Mouse (Mus musculus) embryonic fibroblast, embryonic 13.5 days (primary cell): ENCODE data around the gene Hoxd8. TPM values are rescaled to one million over a fixed set of nuclear protein-coding genes. Genes with fewer than 3 reads are reported as not detected.
A peak's percentile ranks its signal among the peaks of the same experiment; 100 is the strongest.

Source experiments
- H3K27ac ChIP-seq: 2 replicates; pipeline ENCODE4 v1.5.1; 2012; ENCODE audit warnings: low read length, control low read depth, inconsistent platforms; ENCODE audit not compliant: insufficient read depth
- H3K4me1 ChIP-seq: 2 replicates; pipeline ENCODE4 v1.6.1; 2011; ENCODE audit warnings: low read length; ENCODE audit not compliant: control insufficient read depth, insufficient read depth
- H3K4me3 ChIP-seq: 2 replicates; pipeline ENCODE4 v1.5.1; 2011; ENCODE audit warnings: mild to moderate bottlenecking, control low read depth, low read length; ENCODE audit not compliant: insufficient read depth
- CTCF ChIP-seq: IDR thresholded peaks from 2 replicates; pipeline ENCODE4 v1.5.1; 2011; ENCODE audit warnings: mild to moderate bottlenecking, control low read depth, low read length, moderate library complexity, borderline replicate concordance; ENCODE audit not compliant: insufficient read depth
- POLR2A ChIP-seq: IDR thresholded peaks from 2 replicates; pipeline ENCODE4 v1.6.1; 2011; ENCODE audit warnings: low read depth, mild to moderate bottlenecking, control low read depth, low read length, moderate library complexity
- polyA plus RNA-seq: library from polyadenylated mRNA; stranded (reverse); fragments of >200 nt; gene quantifications from 2 replicates; pipeline ENCODE4 v1.2.4, GENCODE M21; 2011; ENCODE audit warnings: low read depth; ENCODE audit not compliant: missing spikeins, insufficient read length

Hoxd8 gene
- polyA plus RNA-seq, 1 experiment, result 16.5 TPM

GRCm38 (mm10) chr2:74749337-74750121, 45.1 kb downstream of the Hoxd8 start:
- H3K4me3 ChIP-seq, result 0 out of 2 replicates have a peak overlapping the region, but pooled peaks have one; percentile 2
- no peak overlapping the region for H3K27ac ChIP-seq
- peaks cover 7% of the 10 kb centered on the region; the same call in 1 of the 2 replicates for H3K4me1 ChIP-seq
- TF ChIP-seq CTCF (no peak), POLR2A (no peak)

- peaks cover 7% of the 10 kb centered on the region; the same call in 1 of the 2 replicates for H3K4me1 ChIP-seq
- TF ChIP-seq CTCF (no peak), POLR2A (no peak)
Measured at GRCm38 (mm10) chr2:74750731-74751250, 46.4 kb downstream of the Hoxd8 start.

DNA sequence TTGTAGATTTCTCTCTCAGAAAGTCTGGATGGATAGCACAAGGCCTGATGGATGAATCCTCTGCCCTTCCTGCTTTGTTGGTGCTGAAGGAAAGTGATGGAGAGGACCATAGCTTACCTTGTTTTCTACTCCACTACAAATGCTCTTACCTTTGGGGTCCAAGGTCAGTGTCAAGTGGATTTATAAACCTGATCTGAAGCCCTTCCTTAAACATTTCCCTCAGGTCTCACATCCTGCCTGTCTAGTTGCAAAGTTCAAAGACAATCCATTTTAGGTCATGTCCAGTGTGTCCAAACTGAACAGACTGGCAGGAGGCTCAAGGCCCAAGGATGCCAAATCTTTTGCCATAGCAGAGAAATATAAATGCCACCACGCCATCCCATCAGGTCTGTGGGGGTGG, 47.4 kb downstream of the Hoxd8 start:
- no peak for TF ChIP-seq CTCF
- TF ChIP-seq POLR2A, result no peak
- Histone ChIP-seq H3K27ac (no peak overlapping the region), H3K4me1 (peaks cover 7% of the 10 kb centered on the region; the same call in 1 of the 2 replicates), H3K4me3 (no peak overlapping the region)

More at GRCm38 (mm10) chr2:74750731-74751250, 46.4 kb downstream of the Hoxd8 start:
- no peak overlapping the region for H3K27ac ChIP-seq
- no peak overlapping the region for H3K4me3 ChIP-seq

DNA sequence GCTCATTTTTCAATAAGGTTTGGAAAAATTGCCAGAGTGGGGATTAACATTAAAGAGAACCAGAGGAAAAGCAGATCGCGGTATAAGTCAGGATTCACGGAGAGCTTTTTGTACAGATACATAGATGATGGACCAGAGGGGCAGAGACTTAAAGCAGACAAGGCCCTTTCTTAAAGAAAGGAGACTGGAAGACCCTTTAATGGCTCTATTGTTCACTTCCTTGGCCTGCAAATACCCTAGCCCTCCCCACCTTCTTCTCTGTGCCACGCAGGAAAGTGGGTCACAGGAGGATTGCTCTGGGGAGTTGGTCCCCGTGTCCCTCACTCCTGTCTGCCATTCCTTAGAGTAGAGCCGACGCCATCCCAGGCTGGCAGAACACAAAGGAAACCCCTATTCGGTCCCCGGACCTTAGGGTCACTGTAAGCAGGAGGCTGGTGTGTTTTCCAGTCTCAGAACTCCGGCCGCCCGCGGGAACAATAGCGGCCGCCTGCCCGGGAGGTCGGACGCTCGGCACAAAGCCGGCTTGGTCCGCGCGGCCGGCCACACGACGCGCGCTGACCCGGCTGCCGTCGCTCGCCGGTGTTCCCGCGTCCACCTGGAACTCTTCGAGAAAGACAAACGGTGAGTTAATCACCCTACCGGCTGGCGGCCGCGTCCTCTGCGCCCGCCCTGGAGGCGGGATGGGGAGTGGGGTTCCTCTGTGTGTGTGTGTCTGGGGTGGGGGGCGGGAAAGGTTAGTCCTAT, 48.2 kb downstream of the Hoxd8 start:
- no peak for TF ChIP-seq CTCF
- TF ChIP-seq POLR2A, result no peak
- no peak overlapping the region for H3K4me3 ChIP-seq

GRCm38 (mm10) chr2:74753175-74753523, 48.7 kb downstream of the Hoxd8 start:
- peaks cover 7% of the 10 kb centered on the region; the same call in 1 of the 2 replicates for H3K4me1 ChIP-seq
- H3K4me3 ChIP-seq, result no peak overlapping the region

More for the DNA sequence above, 48.2 kb downstream of the Hoxd8 start:
- Histone ChIP-seq H3K4me1 (peaks cover 7% of the 10 kb centered on the region; the same call in 1 of the 2 replicates), H3K27ac (no peak overlapping the region)

GRCm38 (mm10) chr2:74753711-74754110, 49.3 kb downstream of the Hoxd8 start:
- Histone ChIP-seq H3K4me1 (peaks cover 7% of the 10 kb centered on the region; the same call in 1 of the 2 replicates), H3K27ac (no peak overlapping the region), H3K4me3 (no peak overlapping the region)
- TF ChIP-seq CTCF, result no peak
- TF ChIP-seq POLR2A, result no peak

More at GRCm38 (mm10) chr2:74753175-74753523, 48.7 kb downstream of the Hoxd8 start:
- H3K27ac ChIP-seq, result no peak overlapping the region
- TF ChIP-seq CTCF (no peak), POLR2A (no peak)

Other genes starting within 250 kb of the Hoxd8 start
- gene Lnpk, start 125.2 kb upstream of the Hoxd8 start, polyA plus RNA-seq, result 29.4 and 46.3 TPM in 2 replicates
- 0.35 and 0.74 TPM in 2 replicates for gene Evx2, start 45.1 kb upstream of the Hoxd8 start, polyA plus RNA-seq
- 17.0 and 20.1 TPM in 2 replicates for gene Hoxd13, start 36.3 kb upstream of the Hoxd8 start, polyA plus RNA-seq
- 2.3 and 3.7 TPM in 2 replicates for gene Hoxd12, start 29.6 kb upstream of the Hoxd8 start, polyA plus RNA-seq
- gene Hoxd11, start 25.1 kb upstream of the Hoxd8 start, polyA plus RNA-seq, result 2.8 and 3.8 TPM in 2 replicates
- gene Hoxd10, start 12.7 kb upstream of the Hoxd8 start, polyA plus RNA-seq, result 3.7 and 4.4 TPM in 2 replicates
- gene Hoxd9, start 6.9 kb upstream of the Hoxd8 start, polyA plus RNA-seq, result 2.1 and 3.5 TPM in 2 replicates
- gene Hoxd3, start 7.3 kb downstream of the Hoxd8 start, polyA plus RNA-seq, result 2.7 and 3.3 TPM in 2 replicates
- 4.1 and 6.7 TPM in 2 replicates for gene Hoxd4, start 7.3 kb downstream of the Hoxd8 start, polyA plus RNA-seq
- 0.70 and 1.4 TPM in 2 replicates for gene Gm28230, start 22.1 kb downstream of the Hoxd8 start, polyA plus RNA-seq
- gene Hoxd1, start 58.4 kb downstream of the Hoxd8 start, polyA plus RNA-seq, result 0.46 TPM in 1 of 2 replicates, not detected in the other
- gene Mtx2, start 121.2 kb downstream of the Hoxd8 start, polyA plus RNA-seq, result 79.5 and 91.0 TPM in 2 replicates